7 mouse cellular contexts compared by ENCODE assay signal in the genomic region with DNA sequence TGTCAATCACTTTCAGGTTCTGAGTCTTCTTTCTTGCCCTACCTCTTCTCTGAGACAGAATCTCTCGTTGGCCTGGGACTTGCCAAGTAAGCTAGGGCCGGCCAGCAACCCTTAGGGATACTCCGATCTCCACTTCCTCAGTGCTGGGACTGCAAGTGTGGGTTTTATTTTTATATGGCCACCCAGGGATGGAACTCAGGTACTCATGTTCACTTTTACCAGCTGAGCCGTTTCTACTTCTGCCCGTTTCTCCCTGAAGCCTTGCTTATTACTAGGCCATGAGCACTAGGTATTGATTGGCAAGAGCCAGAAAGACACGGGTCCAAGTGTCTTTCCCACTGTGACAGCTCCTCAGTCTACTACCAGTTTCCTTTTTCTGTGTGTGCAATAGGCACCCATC. TPM values are rescaled to one million over a fixed set of nuclear protein-coding genes. Genes with fewer than 3 reads are reported as not detected.
A peak's percentile ranks its signal among the peaks of the same experiment; 100 is the strongest.
DNase-seq lines count a peak whose midpoint lies in the region; ATAC-seq and TF ChIP-seq lines count a peak whose summit lies in the region.

No protein-coding gene starts in this region.

- 0 out of 2 replicates have a peak overlapping the region, but pooled peaks have one; percentile 10 for H3K9ac ChIP-seq in lung, embryonic 14.5 days
- H3K9ac ChIP-seq in forebrain, embryonic 11.5 days (ENCODE audit: low read length), result peak overlapping the region; percentile 64
- H3K9ac ChIP-seq in limb, embryonic 12.5 days (replicated peaks), result no peak overlapping the region; the same call in 1 of the 2 replicates

- peaks cover 22% of the 10 kb centered on the region for H3K36me3 ChIP-seq in lung, embryonic 14.5 days (ENCODE audit: insufficient read depth)
- H3K36me3 ChIP-seq in forebrain, embryonic 11.5 days (ENCODE audit: control insufficient read depth, insufficient read depth, low read length), result no peaks in the 10 kb centered on the region
- H3K36me3 ChIP-seq in limb, embryonic 12.5 days, result peaks cover 40% of the 10 kb centered on the region

- ATAC-seq in lung, embryonic 14.5 days (ENCODE audit: insufficient read depth), result no peak
- ATAC-seq in forebrain, embryonic 11.5 days (replicated peaks; ENCODE audit: low FRiP score), result peak; percentile 13; the same call in 1 of the 2 replicates
- no peak for ATAC-seq in limb, embryonic 12.5 days (ENCODE audit: insufficient number of reproducible peaks, insufficient read depth, low FRiP score, low TSS enrichment, low read depth)

- H3K27ac ChIP-seq in lung, embryonic 14.5 days (ENCODE audit: low read depth), result peak overlapping the region; percentile 74
- H3K27ac ChIP-seq in forebrain, embryonic 11.5 days (ENCODE audit: low read depth, low read length), result peak overlapping the region; percentile 58
- peak overlapping the region; percentile 79; the same call in 1 of the 2 replicates for H3K27ac ChIP-seq in limb, embryonic 12.5 days
- H3K27ac ChIP-seq in olfactory bulb, adult 2 months (ENCODE audit: insufficient read depth, low read depth, low read length), result peak overlapping the region; percentile 83

- intact Hi-C loops in gastrocnemius, postnatal 36 days (cut with DNase I), result no loop called here

- DNase-seq in lung, embryonic 14.5 days, result no peak
- no peak for DNase-seq in lung, postnatal 36 days
- DNase-seq in forebrain, embryonic 11.5 days (ENCODE audit: low spot score), result no peak
- DNase-seq in spleen, postnatal 14 days (ENCODE audit: low spot score in 2 of 2), result no peak
- no peak for DNase-seq in gastrocnemius, postnatal 36 days

- H3K4me1 ChIP-seq in lung, embryonic 14.5 days (ENCODE audit: insufficient read depth), result no peaks in the 10 kb centered on the region
- H3K4me1 ChIP-seq in forebrain, embryonic 11.5 days (replicated peaks; ENCODE audit: control insufficient read depth, insufficient read depth, low read length), result peaks cover 6% of the 10 kb centered on the region; the same call in 1 of the 2 replicates
- H3K4me1 ChIP-seq in limb, embryonic 12.5 days (replicated peaks), result peaks cover 9% of the 10 kb centered on the region
- H3K4me1 ChIP-seq in olfactory bulb, adult 2 months (ENCODE audit: control insufficient read depth, insufficient read depth, low read length), result 0 out of 2 replicates have a peak, but pooled peaks cover 6% of the 10 kb centered on the region

- 85% methylated on average over 6 of the region's 6 CpGs for WGBS in lung, embryonic 14.5 days
- 90% methylated on average over 6 of the region's 6 CpGs for WGBS in forebrain, embryonic 11.5 days
- WGBS in limb, embryonic 12.5 days, result 84% methylated on average over 6 of the region's 6 CpGs
- 82% methylated on average over 6 of the region's 6 CpGs for WGBS in olfactory bulb, adult 2 months

- no peaks in the 10 kb centered on the region for H3K27me3 ChIP-seq in lung, embryonic 14.5 days (ENCODE audit: insufficient read depth, low read length)
- H3K27me3 ChIP-seq in forebrain, embryonic 11.5 days (ENCODE audit: control insufficient read depth, insufficient read depth, low read length), result no peaks in the 10 kb centered on the region
- H3K27me3 ChIP-seq in limb, embryonic 12.5 days, result no peaks in the 10 kb centered on the region

- peak overlapping the region; percentile 78 for H3K4me3 ChIP-seq in lung, embryonic 14.5 days (ENCODE audit: low read depth, low read length)
- peak overlapping the region; percentile 80; the same call in 1 of the 2 replicates for H3K4me3 ChIP-seq in forebrain, embryonic 11.5 days (ENCODE audit: low read depth, low read length)
- H3K4me3 ChIP-seq in limb, embryonic 12.5 days (replicated peaks), result peak overlapping the region; percentile 83; the same call in 1 of the 2 replicates
- H3K4me3 ChIP-seq in olfactory bulb, adult 2 months (ENCODE audit: insufficient read depth, low read depth, low read length), result no peak overlapping the region

- TF ChIP-seq CTCF in lung, embryonic 14.5 days (IDR thresholded peaks at IDR 0.05; ENCODE audit: low read depth), result no peak
- TF ChIP-seq CTCF in olfactory bulb, adult 2 months (IDR thresholded peaks at IDR 0.05; ENCODE audit: insufficient read depth, low read depth, low read length), result no peak

- H3K9me3 ChIP-seq in lung, embryonic 14.5 days (ENCODE audit: low read depth, low read length), result no peaks in the 10 kb centered on the region
- no peaks in the 10 kb centered on the region for H3K9me3 ChIP-seq in forebrain, embryonic 11.5 days (ENCODE audit: control insufficient read depth, low read length)
- no peaks in the 10 kb centered on the region for H3K9me3 ChIP-seq in limb, embryonic 12.5 days

- H3K4me2 ChIP-seq in lung, embryonic 14.5 days, result peak overlapping the region; percentile 86
- peak overlapping the region; percentile 78 for H3K4me2 ChIP-seq in forebrain, embryonic 11.5 days (ENCODE audit: low read depth, low read length, severe bottlenecking)
- H3K4me2 ChIP-seq in limb, embryonic 12.5 days, result peak overlapping the region; percentile 93

- TF ChIP-seq POLR2A in olfactory bulb, adult 2 months (IDR thresholded peaks at IDR 0.05; ENCODE audit: insufficient read depth, low read depth, low read length), result no peak

RNA-seq across cellular contexts. Expression of a gene that starts 0.7 kb away (rescaled TPM):
- polyA plus RNA-seq in lung, embryonic 14.5 days (2014; fragmentation: Nextera tagmentation; extraction: Ambion mirVana), result 8.9 and 9.9 TPM in 2 replicates
- 12.8 and 13.1 TPM in 2 replicates for polyA plus RNA-seq in forebrain, embryonic 11.5 days (2014; fragmentation: Nextera tagmentation; extraction: Ambion mirVana)
- polyA plus RNA-seq in limb, embryonic 12.5 days (2016; fragmentation: Nextera tagmentation; extraction: Ambion mirVana), result 8.8 and 9.2 TPM in 2 replicates
- not detected in 2 replicates for polyA plus RNA-seq in olfactory bulb, adult 2 months (2012; ENCODE audit: insufficient read depth, insufficient read length, low replicate concordance, missing spikeins)
- total RNA-seq in gastrocnemius, postnatal 36 days (2021), result 1 to 10 TPM; 3.4 to 4.2 TPM
